Mouse (Mus musculus) layer of hippocampus, adult 8-10 months (tissue): ENCODE measurements around the gene Ltbp4. TPM values are rescaled to one million over a fixed set of nuclear protein-coding genes. Genes with fewer than 3 reads are reported as not detected.

ENCODE experiments used
- DNase-seq, 2 experiments: peaks; one replicate each; pipeline ENCODE4 v3.0.0; 2022; ENCODE audit warnings: low spot score in 2 of 2
- total RNA-seq, 4 experiments: library from RNA; stranded (reverse); gene quantifications; 2 replicates each; pipeline ENCODE4 v1.2.4; 2022

Ltbp4 gene
- total RNA-seq, 4 experiments from 2014 or later = 48.5 to 59.4 (median 57.9) TPM

DNA sequence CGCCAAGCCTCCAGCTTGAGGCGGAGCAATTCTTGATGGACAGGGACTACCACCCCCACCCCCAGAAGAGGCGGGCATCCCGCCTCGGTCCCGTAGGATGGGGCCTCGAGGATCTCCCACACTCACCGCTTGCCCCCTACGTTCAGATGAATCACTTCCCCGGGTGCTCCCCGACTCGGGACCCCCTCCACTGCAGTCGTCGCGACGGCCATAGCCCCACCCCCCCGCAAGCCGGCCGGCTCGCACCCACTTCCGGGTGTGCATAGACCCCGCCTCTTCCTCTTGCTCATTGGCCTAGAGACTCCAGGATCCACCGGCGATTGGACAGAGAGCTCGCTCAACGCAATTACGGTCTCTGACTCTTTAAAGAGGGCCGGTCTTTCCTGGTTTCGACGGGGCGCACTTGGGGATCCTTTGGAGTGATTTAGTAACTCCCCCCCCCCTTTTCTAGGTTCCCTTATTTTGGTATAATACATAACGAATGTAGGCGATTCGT is 18.3 kb upstream of the Ltbp4 start, which contains the start of gene Shkbp1:
Gene Shkbp1 (minus strand): TSS at position 275 of the 496 bp plus-strand sequence.
- peak; percentile 78 to 80 for DNase-seq

DNA sequence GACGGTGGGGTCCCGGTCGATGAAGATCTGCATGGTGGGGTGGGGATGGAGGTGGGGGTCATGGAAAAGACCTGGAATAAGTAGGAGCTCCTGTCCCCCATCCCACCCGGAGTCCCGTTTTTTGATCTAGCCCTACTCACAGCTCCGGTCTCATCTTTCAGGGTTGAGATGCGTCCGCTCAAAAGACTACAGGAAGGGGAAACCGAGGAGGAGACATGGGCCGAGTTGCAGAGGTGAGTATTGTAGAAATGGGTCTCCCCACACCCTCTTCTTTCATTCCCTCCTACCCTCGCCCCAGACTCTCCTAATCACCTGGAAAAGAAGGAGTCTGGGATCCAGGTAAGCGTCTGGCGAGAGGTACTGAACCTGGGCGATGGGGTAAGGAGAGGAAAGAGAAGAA is 17.8 kb upstream of the Ltbp4 start:
- no peak for DNase-seq

DNA sequence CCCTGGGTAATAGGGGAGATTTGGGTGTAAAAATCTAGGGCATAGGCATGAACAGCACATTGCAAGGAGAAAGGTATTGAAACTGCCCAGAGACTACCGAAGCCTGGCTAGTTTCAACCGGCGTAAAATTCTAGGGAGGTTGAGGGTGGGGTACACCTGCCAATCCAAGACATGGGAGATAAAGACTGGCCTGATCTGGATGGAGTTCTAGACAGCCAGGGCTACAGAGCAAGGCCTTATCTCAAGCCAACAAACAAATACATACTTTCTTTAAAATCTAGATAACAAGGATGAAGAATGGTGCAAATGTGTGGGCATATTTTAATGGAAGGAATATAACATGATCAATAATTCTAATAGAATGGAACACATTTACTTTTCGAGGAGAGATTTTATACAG is 17.3 kb upstream of the Ltbp4 start:
- DNase-seq = no peak

DNA sequence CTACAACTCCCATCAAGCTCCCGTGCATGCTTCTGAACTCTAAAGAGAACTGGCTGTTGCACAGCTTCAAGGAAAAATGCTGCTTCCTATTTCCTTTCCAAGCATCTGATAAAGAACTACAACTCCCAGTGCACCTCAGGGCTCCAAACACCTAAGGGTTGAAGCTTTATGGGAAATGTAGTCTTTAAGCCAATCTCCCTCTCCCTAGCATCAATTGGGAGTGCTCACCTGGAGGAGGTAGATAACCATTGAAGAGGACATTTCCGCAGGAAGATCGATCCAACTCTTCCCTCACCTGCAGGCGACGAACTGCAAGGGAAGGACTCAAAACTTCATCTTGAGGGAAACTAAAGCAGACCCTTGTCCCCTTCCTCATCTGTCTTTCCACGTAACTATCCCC is 16.7 kb upstream of the Ltbp4 start:
- no peak for DNase-seq

DNA sequence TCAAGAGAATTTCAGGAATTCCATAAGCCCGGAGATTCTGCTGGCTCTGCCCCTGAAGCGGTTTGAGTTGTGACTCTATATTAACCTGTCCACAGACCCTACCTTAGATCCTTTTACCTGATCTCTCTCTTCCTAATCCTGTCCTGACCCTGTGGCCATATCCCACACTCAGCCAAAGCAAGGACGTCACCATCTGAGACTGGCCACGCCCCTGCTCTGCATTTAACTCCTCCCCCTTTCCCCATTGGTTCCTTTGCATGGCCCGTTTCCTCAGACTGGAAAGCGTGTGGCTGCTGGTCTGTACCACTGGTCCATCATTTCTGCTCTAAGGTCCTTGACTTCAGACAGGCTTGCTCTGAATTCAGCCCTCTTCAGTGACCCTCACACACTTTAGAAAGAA is 8.0 kb upstream of the Ltbp4 start:
- DNase-seq = no peak

DNA sequence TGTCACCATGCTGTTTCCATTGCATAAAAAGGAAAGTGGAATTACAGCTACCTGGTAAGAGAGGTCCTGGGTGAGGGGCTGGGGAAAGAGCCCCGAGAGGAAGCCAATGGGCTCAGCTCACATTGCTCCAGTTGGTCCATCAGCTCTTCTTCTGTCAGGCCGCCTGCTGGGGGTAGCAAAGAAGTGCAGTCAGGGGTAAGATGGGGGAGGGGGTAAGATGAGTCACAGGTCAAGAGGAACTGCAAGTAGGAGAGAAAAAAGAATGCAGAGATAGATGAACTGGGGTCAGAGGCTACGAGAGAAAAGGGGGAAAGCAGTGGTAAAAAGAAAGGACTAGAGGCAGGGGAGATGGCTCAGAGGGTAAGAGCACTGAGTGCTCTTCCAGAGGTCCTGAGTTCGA is 5.1 kb upstream of the Ltbp4 start:
- DNase-seq = no peak

DNA sequence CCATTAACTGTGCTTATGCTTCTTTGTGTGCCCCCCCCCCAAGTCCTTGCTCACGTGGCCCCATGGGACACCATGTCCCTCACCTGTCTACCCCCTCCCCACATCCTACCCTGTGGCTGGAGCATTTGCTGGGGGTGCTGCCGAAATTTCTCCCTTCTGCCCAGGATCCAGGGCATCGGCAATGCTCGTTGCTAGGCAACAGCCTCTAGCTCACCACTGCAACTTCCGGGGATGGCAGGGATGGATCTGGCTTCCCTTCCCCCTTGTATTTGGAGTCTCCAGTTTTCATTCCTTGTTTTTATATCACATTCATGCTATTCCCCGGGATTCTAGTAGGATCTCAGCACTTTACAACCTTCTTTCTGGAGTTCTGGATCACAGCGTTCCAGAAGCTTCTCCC is 2.0 kb upstream of the Ltbp4 start:
- DNase-seq = peak; percentile 66 to 70

DNA sequence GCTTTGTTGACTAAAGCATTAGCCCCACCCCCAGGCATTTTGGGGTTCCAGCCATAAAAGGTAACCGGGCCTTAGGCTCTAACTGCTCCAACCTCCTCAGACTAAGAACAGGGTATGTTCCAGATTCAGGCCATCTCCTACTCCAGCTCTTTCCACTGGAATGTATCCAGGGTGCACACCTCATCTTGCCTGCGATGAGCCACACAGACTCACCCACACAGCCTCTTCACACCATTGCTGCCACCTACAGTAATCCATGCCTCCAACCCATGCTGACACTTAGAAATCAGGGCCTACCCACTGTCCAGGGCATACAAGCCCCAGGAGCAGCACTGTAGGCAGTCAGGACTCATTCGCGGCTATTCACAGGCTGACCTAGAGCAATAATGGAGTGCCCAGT is 1.6 kb upstream of the Ltbp4 start:
- no peak for DNase-seq

DNA sequence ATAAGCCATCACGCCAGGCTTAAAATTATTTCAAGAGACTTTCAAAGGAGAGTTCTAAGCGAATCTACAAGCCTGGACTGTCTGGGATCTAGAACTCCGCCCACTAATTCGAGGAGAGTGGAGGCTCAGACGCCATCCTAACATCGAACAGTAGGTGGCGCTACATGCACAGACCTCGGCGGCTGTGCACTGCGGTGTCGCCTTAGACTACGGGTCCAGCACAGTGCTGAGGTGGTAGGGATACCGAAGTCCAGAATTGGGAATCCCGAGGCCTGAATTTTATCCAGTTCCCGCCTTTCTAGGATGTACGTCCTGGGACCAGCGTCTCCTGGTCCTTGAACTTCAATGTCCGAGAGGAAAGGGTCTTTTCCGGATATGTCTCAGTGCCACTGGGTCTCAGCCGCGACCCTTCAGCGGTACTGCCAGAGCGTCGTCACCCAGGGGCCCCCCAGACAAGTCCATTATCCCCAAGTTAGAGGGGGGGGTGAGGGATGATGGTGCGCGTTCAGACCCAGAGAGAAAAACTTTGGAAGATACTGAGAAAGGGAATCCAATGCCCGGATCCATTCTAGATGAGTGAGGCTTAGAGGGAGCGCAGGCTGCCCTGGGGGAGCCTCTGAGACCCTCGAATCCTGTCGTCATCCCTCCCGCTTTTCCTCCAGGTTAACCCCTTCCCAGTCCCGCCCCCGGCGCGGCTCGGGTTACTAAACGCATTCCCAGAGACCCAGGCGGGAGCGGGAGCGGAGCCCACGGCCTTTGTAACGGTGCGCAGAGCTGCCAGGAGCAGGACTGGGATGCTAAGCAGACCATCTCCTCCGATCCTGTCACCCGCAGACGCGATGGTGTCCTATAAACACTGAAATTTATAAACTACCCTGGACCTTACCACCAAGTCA is 1.3 kb downstream of the Ltbp4 start:
- peak; percentile 81 to 93 for DNase-seq

DNA sequence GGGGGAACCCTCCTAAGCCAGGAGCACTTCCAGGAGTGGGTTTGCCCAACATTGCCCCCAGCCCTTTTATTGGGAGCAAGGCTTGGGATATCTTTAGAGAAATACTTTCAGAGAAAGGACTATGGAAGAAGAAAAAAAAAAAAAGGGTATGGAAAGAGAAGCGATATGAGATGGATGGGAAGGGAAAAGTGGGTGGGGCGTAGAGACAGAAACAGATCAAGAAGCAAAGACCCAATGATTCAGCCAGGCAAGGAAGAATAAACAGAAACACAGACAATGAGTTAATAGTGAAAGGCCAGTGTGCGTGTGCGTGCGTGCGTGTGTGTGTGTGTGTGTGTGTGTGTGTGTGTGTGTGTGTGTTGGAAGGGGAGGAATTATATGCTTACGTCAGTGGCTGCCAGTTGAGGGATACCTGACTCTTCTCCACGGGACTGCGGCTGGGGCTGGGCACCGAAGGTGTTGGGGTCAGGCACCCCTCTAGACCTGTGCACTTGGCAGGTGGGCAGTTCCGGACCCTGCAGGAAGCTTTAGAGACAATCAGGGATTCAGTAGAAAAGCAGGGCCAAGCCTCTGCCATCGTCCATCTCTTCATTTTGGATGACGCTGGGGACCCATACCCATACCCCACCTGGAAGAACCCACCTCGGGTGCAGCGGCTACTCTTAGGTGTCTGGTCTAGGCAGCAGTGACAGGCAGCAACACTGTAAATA is 2.3 kb downstream of the Ltbp4 start:
- DNase-seq = no peak

DNA sequence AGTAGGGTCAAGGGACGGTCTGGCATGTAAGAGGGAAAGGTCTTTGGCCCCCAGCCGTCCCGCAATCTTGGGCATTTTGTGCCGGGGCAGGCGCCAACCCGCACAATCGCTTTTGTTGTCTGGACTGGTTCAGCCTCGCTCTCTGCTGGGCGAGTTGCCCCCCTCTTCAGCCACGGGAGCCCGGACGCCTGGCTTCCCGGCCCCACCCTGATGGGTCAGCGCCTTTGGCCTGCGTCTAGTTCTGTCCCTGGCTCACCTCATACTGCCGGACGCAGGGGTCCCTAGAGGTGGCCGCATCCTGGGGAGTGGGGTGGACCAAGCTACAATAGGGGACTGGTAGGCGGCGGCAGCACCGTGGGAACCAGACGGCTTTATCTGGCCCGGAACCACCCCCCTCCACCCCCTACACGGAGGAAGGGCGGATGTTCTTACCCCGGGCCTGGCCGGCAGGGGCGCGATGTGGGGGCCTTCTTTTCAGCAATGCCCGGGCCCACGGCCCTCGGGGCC is 3.0 kb downstream of the Ltbp4 start:
- DNase-seq = no peak

DNA sequence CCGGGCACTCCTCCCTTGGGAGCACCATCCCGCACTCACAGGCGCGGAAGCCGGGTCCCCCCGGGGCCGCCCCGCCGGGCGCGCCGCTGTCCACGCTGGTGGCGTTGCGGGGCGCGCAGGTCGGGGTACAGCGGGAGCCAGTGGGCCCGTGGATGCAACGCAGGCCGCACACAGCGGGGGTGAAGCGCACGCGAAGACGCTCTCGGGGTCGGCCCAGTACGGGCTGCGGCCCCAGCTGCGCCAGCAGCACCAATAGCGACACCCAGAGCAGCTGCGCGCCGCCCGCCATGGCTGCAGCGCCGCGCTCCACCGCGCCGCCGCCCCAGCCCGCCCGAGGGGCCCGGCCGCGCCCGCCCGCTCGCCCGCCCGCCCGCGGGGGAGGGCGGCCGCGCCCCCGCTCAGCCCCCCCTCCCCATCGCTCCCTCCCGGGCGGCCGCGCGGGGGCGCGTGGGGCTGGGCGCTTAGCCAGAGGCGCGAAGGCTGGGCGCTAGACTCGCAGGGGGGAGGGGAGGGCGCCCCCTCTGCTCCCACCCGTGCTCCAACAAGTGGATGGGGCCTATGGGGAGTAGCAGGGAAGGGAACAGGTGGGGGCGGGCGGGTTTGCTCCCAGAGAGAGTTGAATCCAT is 4.1 kb downstream of the Ltbp4 start:
- DNase-seq = no peak

DNA sequence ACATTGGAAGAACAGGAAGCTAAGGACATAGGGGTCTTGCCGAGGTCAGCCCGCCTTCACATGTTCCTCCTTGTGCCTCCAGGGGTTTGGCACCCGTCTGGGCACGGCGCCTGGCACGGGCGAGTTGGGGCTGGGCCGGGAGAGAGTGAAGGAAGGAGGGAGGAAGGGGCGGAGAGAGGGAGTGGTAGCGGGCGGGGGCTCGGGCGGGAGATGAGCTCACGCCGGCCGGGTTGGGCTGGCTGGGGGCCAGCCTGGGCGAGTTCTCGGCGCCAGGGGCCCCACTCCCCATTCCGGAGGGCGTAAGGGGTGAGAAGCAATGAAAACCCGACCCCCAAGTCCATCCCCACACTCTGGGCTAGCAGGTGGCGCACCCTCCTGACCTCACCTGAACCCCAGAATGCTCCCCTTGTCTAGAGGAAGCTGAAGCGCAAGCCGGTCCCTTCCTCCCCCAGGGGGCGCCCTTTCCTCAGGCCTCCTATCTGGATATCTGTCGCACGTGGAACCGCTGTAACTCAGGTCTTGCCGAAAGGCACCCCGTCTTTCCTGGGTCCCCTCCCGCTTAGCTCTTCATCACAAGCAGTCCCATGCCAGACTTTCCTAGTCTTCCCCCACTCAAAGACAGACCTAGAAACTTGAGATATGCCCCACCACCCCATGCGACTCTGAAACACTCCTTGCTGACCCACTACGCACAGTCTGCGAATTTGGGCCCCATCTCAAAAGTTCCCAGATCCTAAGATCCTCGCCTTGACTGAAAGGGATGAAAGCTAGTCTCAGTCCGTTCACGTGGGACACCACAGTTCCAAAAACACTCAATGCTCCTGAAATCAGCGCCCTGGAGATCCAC is 4.9 kb downstream of the Ltbp4 start:
- DNase-seq = peak; percentile 66 to 81

DNA sequence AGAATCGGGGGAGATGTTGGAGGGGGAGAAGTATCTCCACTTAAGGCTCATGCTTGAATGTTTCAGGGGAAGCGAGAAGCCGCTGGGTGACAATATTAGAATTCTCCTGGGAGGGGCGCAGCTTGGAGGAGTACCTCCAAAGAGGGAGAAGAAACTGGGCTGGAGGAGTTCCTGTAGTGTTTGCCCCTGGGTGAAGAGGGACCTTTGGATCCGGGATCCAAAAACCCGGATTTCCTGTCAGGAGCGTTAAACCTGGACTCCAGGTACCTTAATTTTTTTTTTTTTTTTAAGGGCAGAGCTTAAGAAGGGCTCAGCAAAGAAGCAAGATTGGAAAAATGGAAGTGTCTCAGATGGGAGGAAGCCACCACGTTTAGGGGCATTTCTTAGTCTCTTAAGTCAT is 5.6 kb downstream of the Ltbp4 start:
- no peak for DNase-seq

DNA sequence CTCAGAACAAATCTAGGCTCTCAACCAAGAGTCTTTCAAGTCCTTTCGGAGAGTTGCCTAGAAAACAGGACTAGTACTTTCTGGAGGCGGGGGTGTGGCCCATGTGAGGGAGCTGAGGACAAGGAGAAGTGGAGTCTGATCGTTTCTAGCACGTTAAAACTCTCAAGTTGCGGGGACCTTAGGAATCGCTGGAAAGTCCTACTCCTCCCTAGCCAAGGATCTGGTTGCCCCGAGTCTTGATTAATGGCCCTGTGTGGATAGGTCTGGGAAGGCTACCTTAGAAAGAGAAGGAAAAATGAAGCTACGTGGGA is 6.0 kb downstream of the Ltbp4 start:
- DNase-seq = no peak

DNA sequence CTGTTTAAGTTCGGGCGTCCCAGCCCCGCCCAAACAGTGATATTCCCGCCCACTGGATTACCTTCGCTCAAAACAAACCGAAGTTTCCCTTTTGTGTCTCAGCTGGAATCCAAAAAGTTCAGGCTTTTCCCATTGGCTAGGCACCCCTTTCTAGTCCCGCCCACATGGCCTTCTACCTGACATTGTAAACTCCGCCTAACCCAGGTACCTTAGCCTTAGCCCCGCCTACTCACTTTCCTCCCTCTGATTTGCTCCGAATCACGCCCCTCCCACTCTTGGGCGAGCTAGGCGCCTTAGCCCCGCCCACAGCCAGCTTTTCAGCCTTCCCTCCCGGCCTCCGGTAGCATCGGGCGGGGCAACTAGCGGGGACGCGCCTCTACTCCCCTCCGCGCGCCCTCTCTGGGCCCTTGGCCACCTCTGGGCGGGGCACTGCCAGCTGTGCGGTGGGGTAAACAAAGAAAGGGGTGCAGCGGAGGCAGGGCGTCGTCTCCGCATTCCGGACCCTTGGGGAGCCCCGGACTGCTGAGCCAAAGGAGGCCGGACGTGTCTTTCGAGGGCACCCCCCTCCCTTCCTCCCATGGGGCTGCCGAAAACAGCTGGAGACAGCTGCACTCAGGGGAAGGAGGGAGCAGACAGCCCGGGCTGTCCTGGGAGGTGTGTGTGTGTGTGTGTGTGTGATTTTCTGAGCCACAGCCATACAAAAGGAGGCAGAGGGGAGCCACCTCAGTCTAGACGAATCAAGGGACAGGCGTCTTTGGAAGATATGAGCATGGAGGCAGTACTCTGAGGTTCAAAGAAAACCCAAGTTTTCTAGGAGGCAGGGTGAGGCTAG is 6.6 kb downstream of the Ltbp4 start:
- peak; percentile 50 to 63 for DNase-seq

DNA sequence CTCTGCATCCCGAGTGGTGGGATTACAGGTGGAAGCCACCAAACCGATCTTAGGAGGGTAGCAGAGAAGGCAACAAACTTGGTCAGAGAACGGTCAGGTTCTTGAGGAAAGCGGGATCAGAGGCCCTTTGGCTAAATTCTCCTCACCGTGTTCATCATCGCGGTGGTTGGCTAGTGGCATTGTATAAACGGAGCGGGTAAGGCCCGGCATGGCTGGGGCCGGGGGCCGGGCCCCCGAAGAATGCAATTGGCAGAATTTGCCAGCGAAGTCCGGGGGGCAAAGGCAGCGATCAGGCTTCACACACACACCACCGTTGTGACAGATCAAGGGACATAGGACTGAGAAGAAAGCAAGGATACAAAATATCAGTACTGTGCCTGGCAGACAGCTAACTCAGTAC is 7.5 kb downstream of the Ltbp4 start:
- DNase-seq = no peak

DNA sequence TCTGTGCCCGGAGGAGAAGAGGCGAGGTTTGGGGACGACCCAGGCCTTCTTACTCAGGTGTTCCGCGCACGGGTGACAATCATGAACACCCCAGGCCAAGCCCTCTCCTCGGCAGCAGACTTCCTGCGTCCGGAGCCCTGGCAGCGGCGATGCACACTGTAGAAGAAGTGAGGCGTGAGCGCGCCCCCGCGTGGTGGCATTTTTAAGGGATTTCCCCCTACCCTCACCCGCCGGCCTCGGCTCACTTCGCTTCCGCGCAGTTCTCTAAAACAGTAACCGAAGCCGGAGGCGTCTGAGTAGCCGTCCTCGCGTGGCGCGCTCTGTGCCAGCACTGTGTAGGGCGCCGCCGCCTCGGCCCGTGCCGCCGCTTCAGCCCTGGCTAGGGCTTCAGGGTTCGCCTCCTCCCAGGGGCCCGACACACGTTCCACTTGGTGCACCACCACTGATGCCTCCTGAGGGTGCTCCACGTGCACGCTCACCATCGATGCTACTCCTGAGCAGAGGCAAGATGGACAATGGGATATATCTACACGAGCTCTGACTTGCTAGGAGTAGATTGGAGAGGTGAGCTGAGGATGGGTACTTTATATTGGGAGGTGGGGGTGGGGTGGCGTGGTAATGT is 8.1 kb downstream of the Ltbp4 start:
- peak in 1 of 2 experiments; percentile 74 for DNase-seq

DNA sequence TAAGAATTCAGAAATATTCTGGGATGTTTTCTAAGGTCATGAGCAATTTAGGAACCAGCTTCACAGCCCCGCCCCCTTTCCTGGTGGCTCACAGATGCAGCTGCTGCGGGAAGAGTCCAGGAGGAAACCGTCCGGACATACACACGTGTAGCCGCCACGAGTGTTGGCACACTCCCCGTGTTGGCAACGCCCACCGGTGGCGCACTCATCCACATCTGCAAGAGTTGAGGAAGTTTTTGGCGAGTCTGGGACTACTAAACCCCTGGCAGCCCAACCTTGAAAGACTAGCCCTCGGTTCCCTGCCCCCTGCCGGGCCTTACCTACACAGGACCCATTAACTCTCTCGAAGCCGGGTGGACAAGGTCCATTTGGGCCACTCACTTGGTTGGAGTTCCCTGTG is 8.8 kb downstream of the Ltbp4 start:
- no peak for DNase-seq

DNA sequence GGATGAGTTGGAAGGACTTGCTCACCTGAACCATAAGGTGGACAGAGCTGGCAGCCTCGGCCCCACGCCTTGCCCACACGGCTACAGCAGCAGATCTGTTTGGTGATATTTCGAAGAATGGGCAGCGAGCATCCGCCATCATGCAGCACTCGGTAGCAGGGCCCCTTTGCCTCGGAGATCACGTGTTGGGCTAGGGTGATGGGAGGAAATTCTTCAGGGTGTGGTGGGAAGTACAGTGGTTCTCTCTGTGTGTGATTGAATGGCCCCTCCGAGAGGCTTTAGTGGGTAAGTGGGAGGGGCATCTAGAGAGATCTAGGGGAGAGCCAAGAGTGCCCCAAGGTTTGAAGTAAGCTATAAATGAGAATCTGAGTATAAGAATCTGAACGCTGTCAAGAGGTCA is 9.3 kb downstream of the Ltbp4 start:
- DNase-seq = no peak
